Mouse (Mus musculus) forelimb bud, embryonic 11.5 days (tissue): ENCODE measurements around the gene Txn2.

Experiments
- DNase-seq: peaks from one replicate; pipeline ENCODE4 v3.0.0-alpha.2; 2012; ENCODE audit warnings: low read depth, low spot score

The Txn2 gene

GRCm38 (mm10) chr15:77934326-77934725 lies 5.5 kb upstream of the Txn2 start:
- DNase-seq: no peak

GRCm38 (mm10) chr15:77933770-77934169 lies 5.0 kb upstream of the Txn2 start:
- DNase-seq: peak; percentile 93

- no peak for DNase-seq
Measured at GRCm38 (mm10) chr15:77933222-77933621, 4.4 kb upstream of the Txn2 start.

- DNase-seq: no peak
Measured at GRCm38 (mm10) chr15:77931689-77932016, 2.8 kb upstream of the Txn2 start.

DNA sequence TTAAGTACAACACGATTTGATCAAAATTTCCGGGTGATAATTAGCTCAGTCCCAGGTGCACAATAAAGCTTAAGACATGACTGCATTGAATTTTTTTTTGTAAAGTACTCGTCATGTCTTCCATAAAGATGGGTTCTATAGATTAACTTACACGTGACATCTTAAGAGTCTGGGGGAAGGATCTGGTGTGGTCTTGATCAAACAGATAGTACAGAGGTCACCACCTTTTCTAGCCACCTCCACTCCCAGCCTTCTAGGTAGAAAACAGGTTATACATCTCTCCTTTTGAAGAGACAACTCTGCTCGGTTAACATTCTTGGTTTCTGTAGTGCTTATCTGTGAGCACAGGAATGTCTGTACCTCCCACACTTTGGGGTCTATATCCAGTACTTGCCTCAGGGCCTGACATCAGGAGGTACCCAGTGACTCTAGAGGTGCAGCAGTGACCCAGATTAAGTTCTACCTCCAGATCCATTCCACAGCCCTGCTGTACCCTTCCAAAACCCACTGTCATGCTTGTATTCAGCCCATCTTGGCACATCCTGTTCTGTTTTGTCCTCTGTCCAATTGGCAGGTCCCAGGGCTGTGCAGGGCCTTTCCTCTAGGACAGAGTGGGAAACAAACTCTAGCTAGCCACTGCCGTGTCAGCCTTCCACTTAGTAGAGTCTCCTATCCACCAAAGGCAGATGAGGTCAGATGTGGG lies 2.3 kb upstream of the Txn2 start:
- DNase-seq: no peak

- DNase-seq: no peak
Measured at GRCm38 (mm10) chr15:77929804-77930203, 998 bp upstream of the Txn2 start.

DNA sequence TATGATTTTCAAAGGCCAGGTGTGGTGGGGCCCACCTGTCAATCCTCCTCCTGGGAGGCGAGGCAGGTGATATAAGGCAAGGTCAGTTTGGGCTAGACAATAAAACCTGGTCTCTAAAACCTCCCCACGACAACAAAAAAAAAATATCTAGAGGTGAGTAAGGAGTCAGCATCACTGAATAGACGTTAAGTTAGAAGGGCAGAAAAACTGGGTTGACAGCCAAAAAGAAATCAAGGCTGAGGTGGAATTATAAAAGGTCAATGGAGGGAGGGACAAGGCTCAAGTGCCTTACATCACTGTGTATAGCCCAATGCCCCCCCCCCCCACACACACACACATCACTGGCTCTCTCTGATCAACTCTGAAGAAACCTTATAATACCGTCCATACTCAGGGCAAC lies 715 bp downstream of the Txn2 start:
- DNase-seq: no peak

- no peak for DNase-seq
Measured at GRCm38 (mm10) chr15:77926921-77927320, 1.9 kb downstream of the Txn2 start.

GRCm38 (mm10) chr15:77925195-77925594 lies 3.6 kb downstream of the Txn2 start:
- no peak for DNase-seq

DNA sequence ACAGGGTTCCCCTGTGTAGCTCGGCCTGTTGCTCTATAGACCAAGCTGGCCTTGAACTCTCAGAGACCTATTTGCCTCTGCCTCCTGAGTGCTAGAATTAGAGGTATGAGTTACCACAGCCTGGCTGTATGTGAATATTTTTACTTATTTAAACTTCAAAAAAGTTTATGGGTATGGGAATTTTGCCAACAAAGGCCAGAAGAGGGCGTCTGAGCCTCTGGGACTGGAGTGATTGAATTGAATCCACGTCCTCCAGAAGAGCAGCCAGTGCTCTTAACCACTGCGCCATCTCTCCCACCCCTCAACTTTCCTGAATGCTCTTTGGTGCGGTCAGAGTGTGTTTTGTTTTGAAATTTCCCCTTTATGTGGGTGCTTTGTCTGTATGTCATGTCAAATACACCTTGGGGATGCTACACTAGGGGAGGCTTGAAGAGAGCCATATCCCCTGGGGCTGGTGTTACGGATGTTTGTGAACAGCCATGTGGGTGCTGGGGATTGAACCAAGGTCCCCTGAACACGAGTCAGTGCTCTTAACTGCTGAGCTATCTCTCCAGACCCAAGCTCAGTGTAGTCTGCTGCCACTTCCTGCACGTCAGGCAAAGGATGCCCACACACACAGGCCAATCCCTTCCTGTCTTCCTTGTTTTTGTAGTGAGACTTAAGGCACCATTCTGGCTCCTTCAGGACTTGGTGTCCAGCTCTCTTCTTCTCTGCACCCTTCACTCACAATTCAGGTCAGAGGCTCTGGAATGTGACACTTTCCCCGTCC lies 5.4 kb downstream of the Txn2 start:
- no peak for DNase-seq

DNA sequence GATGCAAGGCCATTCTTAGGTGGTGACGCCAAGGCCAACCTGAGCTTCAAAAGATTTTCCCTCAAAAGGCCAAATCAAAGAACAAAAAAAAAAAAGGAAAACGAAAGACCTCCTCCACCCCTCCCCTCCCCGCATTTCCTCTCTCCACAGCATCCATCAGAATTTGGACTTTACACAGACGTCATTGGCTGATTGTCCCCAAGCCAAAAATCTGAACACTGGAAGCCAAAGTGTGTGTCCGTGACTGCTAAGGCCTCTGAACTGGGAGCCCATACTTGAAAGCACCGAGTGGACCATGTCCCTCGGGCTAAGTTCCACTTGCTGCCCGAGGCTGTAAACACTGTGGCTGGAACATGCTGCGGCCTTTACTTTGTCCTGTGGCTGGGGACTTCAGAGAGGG lies 6.1 kb downstream of the Txn2 start:
- DNase-seq: no peak

GRCm38 (mm10) chr15:77921636-77922035 lies 7.2 kb downstream of the Txn2 start:
- DNase-seq: no peak

DNA sequence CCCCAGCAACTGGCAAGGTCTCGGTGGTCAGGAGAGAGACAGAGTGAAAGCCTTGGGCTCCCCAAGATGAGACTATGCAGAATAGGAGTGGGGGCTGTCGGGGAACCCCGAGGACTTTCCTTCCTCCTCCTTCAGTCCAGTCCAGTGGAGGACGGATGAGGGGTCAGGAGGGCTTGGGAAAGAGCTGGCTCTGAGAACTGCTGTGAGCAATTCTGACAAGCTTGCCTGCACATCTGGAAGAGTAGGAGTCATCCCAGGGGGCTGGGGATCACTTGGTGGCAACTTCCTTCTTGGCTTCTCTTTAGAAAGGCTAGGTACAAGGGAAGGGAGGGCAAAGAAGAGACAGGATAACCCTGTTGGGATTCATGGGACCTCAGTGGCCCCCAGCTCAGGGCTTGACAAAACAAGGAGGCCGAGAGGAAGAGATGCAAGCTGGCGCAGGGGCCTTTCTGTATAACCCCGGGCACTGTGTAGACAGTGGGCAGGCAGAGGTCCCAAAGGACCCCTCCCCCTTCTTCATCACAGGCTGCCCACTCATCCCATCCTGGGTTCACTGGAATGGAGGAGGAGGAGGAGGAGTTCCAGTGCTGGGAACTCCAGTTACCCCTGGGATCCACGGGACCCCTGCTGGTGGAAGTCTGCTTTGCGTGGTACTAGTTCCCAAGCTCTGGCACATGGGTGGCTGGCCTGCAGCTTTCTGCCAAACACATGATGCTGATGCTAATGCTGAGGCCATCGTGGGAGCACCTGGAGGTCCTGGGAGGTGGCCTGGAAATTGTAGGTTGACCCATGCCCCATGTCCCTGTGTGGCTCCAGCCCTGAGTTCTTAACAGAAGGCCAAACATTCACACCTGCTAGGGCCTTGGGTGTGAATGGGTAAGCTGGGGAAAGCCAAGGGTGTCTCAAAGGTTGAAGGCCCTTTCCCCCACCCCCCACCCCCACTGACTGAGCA lies 8.0 kb downstream of the Txn2 start:
- no peak for DNase-seq

- no peak for DNase-seq
Measured at GRCm38 (mm10) chr15:77919441-77919840, 9.4 kb downstream of the Txn2 start.

GRCm38 (mm10) chr15:77916851-77917544 lies 11.8 kb downstream of the Txn2 start:
- peak; percentile 91 for DNase-seq

DNA sequence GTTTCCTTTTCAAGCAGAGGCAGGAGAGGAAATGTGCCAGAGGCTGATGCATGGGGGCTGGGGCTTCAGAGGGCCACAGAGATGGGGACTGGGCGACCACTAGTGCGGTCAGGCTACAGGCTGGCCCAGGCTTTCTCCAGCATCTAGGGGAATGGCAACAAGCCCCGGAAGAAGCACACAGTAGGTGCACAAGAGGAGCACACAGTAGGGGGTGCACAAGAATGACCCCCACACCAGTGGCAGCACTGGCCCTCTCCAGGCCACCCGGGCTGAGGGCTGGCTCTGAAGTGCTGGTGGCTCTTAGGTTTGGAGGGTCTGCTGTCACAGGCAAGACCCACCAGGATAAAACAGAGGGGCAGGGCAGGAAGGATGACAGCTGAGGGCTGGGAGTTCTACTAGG lies 13.5 kb downstream of the Txn2 start:
- DNase-seq: no peak

GRCm38 (mm10) chr15:77914507-77914906 lies 14.3 kb downstream of the Txn2 start:
- no peak for DNase-seq

DNA sequence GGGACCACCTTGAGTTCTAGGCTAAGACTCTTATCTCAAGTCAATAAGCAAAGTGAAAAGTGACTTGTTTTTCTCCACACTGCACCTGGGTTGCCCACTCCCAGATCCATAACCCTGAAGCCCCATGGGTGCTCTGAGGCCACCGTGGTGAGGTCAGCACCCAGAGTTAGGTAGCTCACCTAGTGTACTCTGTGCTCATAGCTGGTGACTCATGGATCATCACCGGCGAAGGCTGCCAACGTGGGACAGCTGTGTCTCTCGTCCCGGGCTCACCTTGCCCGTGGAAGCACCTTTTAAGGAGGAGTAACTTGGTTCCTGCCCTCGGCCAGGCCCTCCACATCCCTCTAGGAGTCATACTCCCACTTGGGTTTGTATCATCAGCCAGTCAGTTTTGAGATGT lies 15.8 kb downstream of the Txn2 start:
- no peak for DNase-seq

- DNase-seq: no peak
Measured at GRCm38 (mm10) chr15:77912585-77912984, 16.2 kb downstream of the Txn2 start.

DNA sequence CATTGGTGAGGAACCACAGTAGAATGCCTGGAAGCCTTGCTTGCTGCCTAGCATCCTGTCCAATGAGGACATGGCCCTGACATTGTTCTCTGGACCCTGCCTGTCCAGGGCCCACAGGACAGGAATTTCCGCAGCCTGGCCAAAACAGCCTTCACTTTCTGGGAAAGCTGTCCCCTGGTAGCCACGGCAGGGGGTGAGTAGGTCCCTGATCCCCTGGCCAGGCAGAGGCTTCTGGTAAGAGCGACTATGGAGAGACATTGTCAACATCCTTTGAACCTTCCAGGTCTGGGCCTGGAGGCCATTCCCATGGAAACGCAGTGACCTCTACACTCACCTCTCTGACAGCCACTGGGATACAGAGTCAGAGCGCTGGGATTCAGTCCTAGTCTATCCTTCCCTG lies 16.8 kb downstream of the Txn2 start:
- DNase-seq: no peak

DNA sequence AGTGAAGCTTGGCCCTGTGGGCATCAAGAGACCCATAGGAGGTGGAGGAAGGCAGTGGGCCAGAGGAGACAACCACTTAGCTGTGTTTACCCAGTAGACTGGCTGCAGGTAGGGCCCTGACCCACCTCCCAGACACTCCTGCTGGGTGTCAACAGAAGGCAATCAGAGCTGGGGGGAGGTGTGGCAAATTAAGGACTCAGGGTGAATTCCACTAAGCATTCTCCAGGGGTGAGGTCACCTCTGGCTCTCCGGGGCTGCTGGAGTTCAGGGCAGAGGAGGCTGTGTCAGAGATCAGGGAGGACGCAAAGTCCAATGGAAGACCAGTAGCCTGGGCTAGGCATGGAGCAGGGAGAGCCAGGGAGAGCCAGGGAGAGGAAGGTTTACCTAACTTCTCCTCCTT lies 17.7 kb downstream of the Txn2 start:
- no peak for DNase-seq
